Mouse (Mus musculus): ENCODE data around the gene Sun3. TPM values are rescaled to one million over a fixed set of nuclear protein-coding genes. Genes with fewer than 3 reads are reported as not detected.

Gene Sun3
- polyA plus RNA-seq, 1 experiment from 2014 or later = 2.4 TPM

DNA sequence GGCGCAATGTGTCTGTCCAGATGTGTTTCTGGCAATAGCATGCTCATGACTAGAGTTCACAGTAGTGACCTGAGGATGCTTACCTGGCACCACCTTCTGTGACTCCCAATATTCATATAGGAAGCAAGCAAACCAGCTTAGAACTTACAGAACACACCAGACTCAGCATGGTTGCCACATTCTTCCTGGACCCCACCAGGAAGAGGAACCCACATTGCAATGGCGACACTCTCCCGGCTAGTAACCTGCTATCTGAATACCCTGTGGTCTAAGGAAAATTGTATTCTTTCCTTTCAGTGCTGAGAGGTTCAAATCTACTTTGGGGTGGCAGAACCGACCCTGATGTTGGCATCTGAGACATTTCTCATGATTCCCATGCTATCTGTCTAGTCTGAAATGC, 70.6 kb downstream of the Sun3 start:
- WGBS = 82% methylated on average over 4 of the region's 4 CpGs
- no peak for ATAC-seq (ENCODE audit: low FRiP score, low TSS enrichment)
- TF ChIP-seq CTCF (IDR thresholded peaks at IDR 0.05; ENCODE audit: low read depth) (no peak), EP300 (optimal IDR thresholded peaks at IDR 0.05) (no peak)
- no peak overlapping the region for H3K4me2 ChIP-seq (replicated peaks; ENCODE audit: low read depth)
- H3K27me3 ChIP-seq (ENCODE audit: control insufficient read depth, insufficient read depth, low read length) = no peaks in the 10 kb centered on the region
- no peak overlapping the region for H3K9ac ChIP-seq (ENCODE audit: low read length)
- no peaks in the 10 kb centered on the region for H3K9me3 ChIP-seq (ENCODE audit: control insufficient read depth, low read length)
- H3K36me3 ChIP-seq (ENCODE audit: control insufficient read depth, insufficient read depth, low read length) = no peaks in the 10 kb centered on the region
- no peaks in the 10 kb centered on the region for H3K4me1 ChIP-seq (replicated peaks; ENCODE audit: control insufficient read depth, insufficient read depth)
- no peak overlapping the region for H3K4me3 ChIP-seq (ENCODE audit: low read depth, low read length)
- H3K27ac ChIP-seq (replicated peaks) = no peak overlapping the region
- no peak for DNase-seq (ENCODE audit: low spot score)

- Histone ChIP-seq H3K4me3 (ENCODE audit: low read depth, low read length) (no peak within 1 kb of the TSS), H3K27me3 (ENCODE audit: control insufficient read depth, insufficient read depth, low read length) (no peaks in the 10 kb centered on the region), H3K9me3 (ENCODE audit: control insufficient read depth, low read length) (no peaks in the 10 kb centered on the region), H3K27ac (replicated peaks) (no peak within 1 kb of the TSS), H3K4me2 (replicated peaks; ENCODE audit: low read depth) (no peak within 1 kb of the TSS), H3K4me1 (replicated peaks; ENCODE audit: control insufficient read depth, insufficient read depth) (no peaks in the 10 kb centered on the region), H3K9ac (ENCODE audit: low read length) (no peak within 1 kb of the TSS), H3K36me3 (ENCODE audit: control insufficient read depth, insufficient read depth, low read length) (no peaks in the 10 kb centered on the region)
- TF ChIP-seq CTCF (IDR thresholded peaks at IDR 0.05; ENCODE audit: low read depth) (no peak), EP300 (optimal IDR thresholded peaks at IDR 0.05) (no peak)
- no peak for DNase-seq (ENCODE audit: low spot score)
- WGBS = 74% methylated on average over 3 of the region's 3 CpGs
- ATAC-seq (ENCODE audit: low FRiP score, low TSS enrichment) = no peak
Observed at GRCm38 (mm10) chr11:8973166-8973565, 75.6 kb downstream of the Sun3 start, which contains the start of gene Pkd1l1. Pkd1l1 (minus strand) TSS chr11:8973266.

GRCm38 (mm10) chr11:8972093-8972492, 76.7 kb downstream of the Sun3 start:
- whole genome bisulfite sequencing = 73% methylated on average over 6 of the region's 6 CpGs
- H3K9me3 ChIP-seq (ENCODE audit: control insufficient read depth, low read length) = no peaks in the 10 kb centered on the region
- TF ChIP-seq EP300 (optimal IDR thresholded peaks at IDR 0.05) (no peak), CTCF (IDR thresholded peaks at IDR 0.05; ENCODE audit: low read depth) (no peak)
- no peak overlapping the region for H3K4me3 ChIP-seq (ENCODE audit: low read depth, low read length)
- H3K27me3 ChIP-seq (ENCODE audit: control insufficient read depth, insufficient read depth, low read length) = no peaks in the 10 kb centered on the region
- H3K36me3 ChIP-seq (ENCODE audit: control insufficient read depth, insufficient read depth, low read length) = no peaks in the 10 kb centered on the region
- no peak overlapping the region for H3K27ac ChIP-seq (replicated peaks)
- H3K4me2 ChIP-seq (replicated peaks; ENCODE audit: low read depth) = no peak overlapping the region
- H3K4me1 ChIP-seq (replicated peaks; ENCODE audit: control insufficient read depth, insufficient read depth) = no peaks in the 10 kb centered on the region
- no peak overlapping the region for H3K9ac ChIP-seq (ENCODE audit: low read length)
- DNase-seq (ENCODE audit: low spot score) (no peak), ATAC-seq (ENCODE audit: low FRiP score, low TSS enrichment) (no peak)

DNA sequence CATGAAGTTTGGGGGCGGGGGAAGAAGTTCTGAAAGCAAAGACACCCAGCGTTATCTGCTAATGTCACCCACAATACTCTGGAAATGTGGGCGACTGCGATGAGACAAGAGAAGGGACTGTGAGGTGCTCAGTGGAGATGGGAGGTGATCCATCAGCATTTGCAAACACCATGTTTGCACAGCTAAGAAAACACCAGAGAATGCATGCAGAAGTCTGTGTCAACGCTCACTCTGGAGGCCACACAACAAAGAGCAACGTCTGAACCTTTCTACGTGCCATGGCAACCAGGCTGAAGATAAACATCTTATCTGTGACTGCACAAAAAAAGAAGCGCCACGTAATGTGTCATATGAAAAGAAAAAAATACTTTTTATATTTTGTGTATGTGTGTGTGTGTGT, 78.3 kb downstream of the Sun3 start:
- Histone ChIP-seq H3K4me1 (replicated peaks; ENCODE audit: control insufficient read depth, insufficient read depth) (no peaks in the 10 kb centered on the region), H3K9me3 (ENCODE audit: control insufficient read depth, low read length) (no peaks in the 10 kb centered on the region), H3K36me3 (ENCODE audit: control insufficient read depth, insufficient read depth, low read length) (no peaks in the 10 kb centered on the region), H3K4me3 (ENCODE audit: low read depth, low read length) (no peak overlapping the region), H3K9ac (ENCODE audit: low read length) (no peak overlapping the region), H3K27me3 (ENCODE audit: control insufficient read depth, insufficient read depth, low read length) (no peaks in the 10 kb centered on the region), H3K27ac (replicated peaks) (no peak overlapping the region), H3K4me2 (replicated peaks; ENCODE audit: low read depth) (no peak overlapping the region)
- DNase-seq (ENCODE audit: low spot score) (no peak), ATAC-seq (ENCODE audit: low FRiP score, low TSS enrichment) (no peak)
- TF ChIP-seq CTCF (IDR thresholded peaks at IDR 0.05; ENCODE audit: low read depth) = no peak
- TF ChIP-seq EP300 (optimal IDR thresholded peaks at IDR 0.05) = no peak
- WGBS = 51% methylated on average over 9 of the region's 9 CpGs

DNA sequence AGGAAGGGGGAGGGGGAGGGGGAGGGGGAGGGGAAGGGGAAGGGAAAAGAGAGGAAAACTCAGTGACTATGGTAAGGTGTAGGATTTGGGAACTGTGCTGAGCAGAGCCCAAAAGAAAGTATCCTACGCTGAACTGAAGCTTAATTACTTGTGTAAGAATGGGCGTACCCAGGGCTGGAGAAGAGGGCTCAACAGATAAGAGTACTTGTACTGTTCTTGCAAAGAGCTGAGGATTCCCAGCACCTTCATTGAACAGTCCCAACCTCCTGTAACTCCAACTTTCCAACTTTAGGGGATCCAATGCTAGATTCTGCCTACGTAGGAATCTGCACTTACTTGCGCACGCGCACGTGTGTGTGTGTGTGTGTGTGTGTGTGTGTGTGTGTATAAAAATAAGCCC, 80.7 kb downstream of the Sun3 start:
- Histone ChIP-seq H3K9ac (ENCODE audit: low read length) (no peak overlapping the region), H3K4me1 (replicated peaks; ENCODE audit: control insufficient read depth, insufficient read depth) (no peaks in the 10 kb centered on the region), H3K27ac (replicated peaks) (no peak overlapping the region), H3K27me3 (ENCODE audit: control insufficient read depth, insufficient read depth, low read length) (no peaks in the 10 kb centered on the region), H3K36me3 (ENCODE audit: control insufficient read depth, insufficient read depth, low read length) (no peaks in the 10 kb centered on the region), H3K4me3 (ENCODE audit: low read depth, low read length) (no peak overlapping the region), H3K9me3 (ENCODE audit: control insufficient read depth, low read length) (no peaks in the 10 kb centered on the region), H3K4me2 (replicated peaks; ENCODE audit: low read depth) (no peak overlapping the region)
- no peak for TF ChIP-seq EP300 (optimal IDR thresholded peaks at IDR 0.05)
- TF ChIP-seq CTCF (IDR thresholded peaks at IDR 0.05; ENCODE audit: low read depth) = no peak
- no peak for ATAC-seq (ENCODE audit: low FRiP score, low TSS enrichment)
- DNase-seq (ENCODE audit: low spot score) = no peak
- 94% methylated on average over 7 of the region's 7 CpGs for WGBS

Other genes starting within 250 kb of the Sun3 start
- gene Pkd1l1, start 75.7 kb downstream of the Sun3 start, polyA plus RNA-seq (2015; fragmentation: Nextera tagmentation; extraction: Ambion mirVana) = 0.08 and 0.19 TPM in 2 replicates
- gene Hus1, start 37.8 kb downstream of the Sun3 start, polyA plus RNA-seq (2015; fragmentation: Nextera tagmentation; extraction: Ambion mirVana) = 5.1 and 5.8 TPM in 2 replicates
- gene Gm11992, start 397 bp downstream of the Sun3 start, polyA plus RNA-seq (2015; fragmentation: Nextera tagmentation; extraction: Ambion mirVana) = 3.7 and 3.8 TPM in 2 replicates
- gene Upp1, start 69.1 kb upstream of the Sun3 start, polyA plus RNA-seq (2015; fragmentation: Nextera tagmentation; extraction: Ambion mirVana) = 18.7 and 18.8 TPM in 2 replicates
- 0.01 TPM in 2 replicates for gene Abca13, start 143.0 kb upstream of the Sun3 start, polyA plus RNA-seq (2015; fragmentation: Nextera tagmentation; extraction: Ambion mirVana)

Measured in stomach, postnatal 0 days (tissue).